Mouse (Mus musculus) liver, adult 2 months (tissue): Measurements from ENCODE around the gene Ubqln4.

Experiments
- CTCF ChIP-seq: fragments of 200-500 bp; IDR thresholded peaks from 2 replicates; pipeline ENCODE4 v1.5.1; 2011; ENCODE audit warnings: low read depth, low read length, control low read depth
- POLR2A ChIP-seq: fragments of 200-500 bp; IDR thresholded peaks from 2 replicates; pipeline ENCODE4 v1.6.1; 2011; ENCODE audit warnings: low read length, control low read depth; ENCODE audit not compliant: insufficient read depth; ENCODE audit errors: extremely low read depth

DNA sequence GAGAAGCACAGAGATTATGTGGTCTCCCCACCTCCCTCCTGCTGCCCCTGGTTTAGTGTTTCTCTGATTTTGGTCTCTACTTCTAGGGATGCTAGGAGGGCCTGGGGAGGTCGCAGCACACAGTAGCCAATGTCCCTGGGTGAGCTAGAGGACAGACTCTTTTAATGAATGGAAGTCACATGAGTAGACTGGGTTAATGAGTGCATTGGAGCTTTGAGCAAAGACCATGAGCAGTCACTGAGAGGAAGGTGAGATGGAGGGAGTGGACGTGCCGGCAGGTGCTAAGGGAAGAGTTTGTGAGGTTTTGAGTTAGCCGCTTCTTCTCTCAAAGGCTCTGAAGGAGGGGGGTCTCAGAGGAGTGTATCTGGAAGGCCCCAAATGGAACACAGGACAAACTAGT is 18.0 kb upstream of the Ubqln4 start:
- TF ChIP-seq POLR2A = no peak
- TF ChIP-seq CTCF = no peak
